Mouse (Mus musculus): ENCODE data around the gene Eipr1.
"Not testable (repeated sequence)": the region's sequence is repeated elsewhere in the genome, so short reads cannot be mapped to it uniquely, and the experiment has no call there.

The Eipr1 gene

DNA sequence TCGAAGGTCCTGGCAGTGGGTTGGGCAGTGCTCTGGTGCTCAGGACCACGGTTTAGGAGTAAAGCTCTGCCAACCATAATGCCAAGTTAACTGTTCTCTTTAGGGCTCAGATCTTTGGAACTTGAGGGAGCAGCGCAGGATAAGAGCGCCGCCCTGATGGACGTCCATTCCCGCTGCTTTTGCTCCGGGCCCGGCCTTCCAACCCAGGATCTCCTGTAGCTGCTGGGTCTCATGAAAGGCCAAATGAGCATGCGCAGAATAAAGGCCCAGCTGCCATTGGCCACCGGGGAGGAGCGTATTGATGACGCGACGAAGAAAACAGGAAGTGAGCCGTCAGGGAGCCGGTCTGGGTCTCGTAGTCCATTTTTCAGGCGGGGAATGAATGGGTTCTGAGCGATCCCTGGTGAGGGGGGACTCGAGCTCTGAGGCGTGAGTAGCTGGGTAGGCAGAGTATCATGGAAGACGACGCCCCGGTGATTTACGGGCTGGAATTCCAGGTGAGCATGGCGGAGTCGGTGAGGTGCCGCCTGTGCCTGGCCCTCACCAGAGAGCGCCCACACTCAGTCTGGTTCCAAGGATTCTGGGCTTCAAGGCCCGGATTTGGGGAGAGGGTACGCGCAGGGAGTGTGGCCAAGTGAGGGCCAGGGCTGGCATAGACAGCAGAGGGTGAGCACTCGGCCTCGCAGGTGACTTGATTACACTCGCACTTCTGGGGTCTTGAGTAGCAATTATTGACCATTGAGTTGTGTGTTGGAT lies at the start of gene Eipr1:
Gene Eipr1 (plus strand): TSS at position 296 of the 756 bp plus-strand sequence.
- DNase-seq = peak; percentile 92

DNA sequence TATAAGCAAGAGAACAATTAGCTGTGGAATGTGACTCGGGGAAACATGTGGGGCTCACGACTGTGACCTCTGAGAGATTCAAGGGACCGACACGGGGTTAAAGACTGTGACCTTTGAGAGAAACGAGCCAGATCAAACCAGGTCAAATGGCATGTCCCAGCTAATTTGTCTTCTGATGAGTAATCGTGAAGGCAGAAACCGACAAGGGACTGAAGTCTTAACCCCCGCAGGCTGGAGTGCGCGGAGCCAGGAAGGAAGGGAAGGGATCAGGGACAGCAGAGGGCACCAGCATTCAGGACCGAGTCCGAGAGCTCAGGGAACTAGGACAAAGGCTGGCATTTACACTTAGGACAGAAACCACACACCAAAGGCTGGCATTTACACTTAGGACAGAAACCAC lies 47.2 kb upstream of the Eipr1 start:
- no peak for DNase-seq

DNA sequence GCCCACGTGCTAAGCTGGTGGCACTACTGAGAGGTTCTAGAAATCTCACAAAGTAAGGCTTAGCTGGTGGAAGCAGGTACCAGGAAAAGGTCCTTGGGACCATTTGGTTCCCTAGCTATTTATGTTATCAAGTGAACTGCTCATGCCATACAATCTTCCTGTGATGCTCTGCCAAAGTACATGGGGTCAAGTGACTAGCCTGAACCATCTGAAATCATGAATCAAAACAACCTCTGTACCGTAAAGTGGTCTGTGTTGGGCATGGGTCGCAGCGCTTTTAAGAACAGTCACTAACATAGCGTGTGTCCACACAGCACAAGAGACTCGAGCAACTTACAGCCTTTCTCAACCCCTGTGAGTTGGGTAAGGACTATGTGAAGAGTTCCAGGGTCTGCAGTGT lies 46.4 kb upstream of the Eipr1 start:
- no peak for DNase-seq

DNA sequence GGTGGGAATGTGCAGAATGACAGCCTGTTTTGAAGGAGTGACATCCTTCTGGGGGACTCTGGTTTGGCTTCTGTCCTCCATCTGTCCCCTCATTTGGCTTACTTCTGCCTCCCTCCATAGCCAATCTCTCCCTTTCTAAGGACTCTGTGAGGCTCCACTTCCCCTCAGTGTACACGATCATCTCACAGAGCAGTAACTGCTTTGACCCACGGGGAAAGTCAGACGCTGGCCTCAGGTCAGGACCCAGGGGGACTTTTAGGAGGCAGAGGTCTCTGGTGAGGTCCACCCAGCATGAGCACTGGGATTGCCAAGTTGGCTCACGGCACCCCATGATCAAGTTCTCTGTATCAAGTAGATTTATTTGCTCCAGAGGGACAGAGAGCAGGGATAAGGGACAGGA lies 43.4 kb upstream of the Eipr1 start:
- no peak for DNase-seq

DNA sequence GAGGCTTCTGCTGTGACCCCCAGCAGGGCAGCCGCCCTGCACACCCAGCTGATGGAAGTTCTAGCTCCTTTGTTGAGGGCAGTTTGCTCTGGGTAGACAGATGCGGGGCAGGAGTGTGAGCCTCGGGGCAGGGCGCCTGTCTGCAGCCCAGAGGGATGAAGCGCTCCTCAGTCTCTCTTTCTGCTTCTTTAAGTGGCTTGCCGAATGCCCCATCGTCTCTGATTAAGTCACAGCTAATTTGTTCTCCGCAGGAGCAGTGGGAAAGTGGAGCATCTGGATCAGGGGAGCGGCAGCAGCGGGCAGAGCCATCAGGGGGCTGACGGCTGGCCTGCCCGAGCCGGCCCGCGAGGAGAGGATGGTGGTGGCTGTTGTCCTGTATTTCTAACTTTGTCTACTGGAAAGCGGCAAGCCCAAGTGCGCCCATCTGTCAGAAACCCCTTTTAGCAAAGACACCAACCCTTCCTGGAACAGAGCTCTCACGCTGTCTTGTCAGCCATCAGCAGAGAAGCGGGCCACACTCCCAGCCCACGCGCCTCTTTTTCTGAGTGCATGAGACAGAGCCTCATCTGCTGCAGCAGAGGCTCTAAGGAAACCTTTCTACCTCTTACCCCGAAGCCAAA lies 40.9 kb upstream of the Eipr1 start:
- DNase-seq = no peak

DNA sequence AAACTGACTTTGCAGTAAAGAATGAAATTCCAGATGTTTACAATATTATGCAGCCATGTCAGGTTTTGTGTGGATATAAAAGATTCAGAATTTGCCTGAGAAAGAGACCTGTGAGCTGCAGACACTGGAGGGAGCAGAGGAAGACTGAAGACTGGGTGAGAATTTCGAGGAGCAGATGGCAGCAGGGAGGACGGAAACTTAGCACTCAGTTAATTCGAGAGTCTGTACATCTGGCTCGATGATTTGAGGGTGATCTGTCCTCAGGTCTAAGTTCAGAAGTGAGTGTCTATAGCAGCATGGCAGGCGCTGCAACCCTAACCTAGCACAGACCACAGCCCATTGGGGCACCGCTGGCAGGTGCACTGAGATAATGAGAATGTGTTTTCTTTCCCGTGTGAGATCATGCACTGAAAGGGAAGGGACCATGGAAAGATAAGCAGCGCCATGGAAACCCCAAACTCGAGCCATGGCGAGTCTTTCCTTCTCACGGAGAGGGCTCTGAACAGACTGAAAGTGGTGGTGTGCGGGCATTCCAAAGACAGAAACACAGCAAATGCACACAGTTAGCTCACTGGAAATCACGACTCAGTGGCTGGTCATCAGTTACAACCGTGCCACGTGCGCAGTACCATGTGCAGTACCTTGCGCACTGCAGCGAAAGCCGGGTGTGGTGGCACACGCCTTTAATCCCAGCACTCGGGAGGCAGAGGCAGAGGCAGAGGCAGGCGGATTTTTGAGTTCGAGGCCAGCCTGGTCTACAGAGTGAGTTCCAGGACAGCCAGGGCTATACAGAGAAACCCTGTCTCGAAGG lies 36.6 kb upstream of the Eipr1 start:
- no peak for DNase-seq

DNA sequence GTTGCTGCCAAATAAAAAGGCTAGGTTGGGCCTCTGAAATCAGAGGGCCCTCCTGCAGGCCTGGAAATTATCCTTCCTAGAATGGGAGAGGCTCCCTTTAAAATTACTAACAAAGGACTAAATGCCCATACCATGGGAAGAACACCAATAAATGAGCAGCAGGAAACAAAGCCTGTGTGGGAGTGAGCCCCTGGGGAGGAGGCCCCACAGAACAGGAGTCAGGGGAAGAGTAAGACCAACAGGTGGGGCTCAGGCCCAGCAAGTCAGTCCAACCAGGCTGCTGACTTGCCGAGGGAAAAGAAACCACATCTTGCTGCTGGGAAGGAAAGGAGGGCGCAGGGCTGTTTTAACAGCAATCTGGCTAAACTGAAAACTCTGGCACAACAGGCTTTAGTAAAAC lies 34.5 kb upstream of the Eipr1 start:
- no peak for DNase-seq

DNA sequence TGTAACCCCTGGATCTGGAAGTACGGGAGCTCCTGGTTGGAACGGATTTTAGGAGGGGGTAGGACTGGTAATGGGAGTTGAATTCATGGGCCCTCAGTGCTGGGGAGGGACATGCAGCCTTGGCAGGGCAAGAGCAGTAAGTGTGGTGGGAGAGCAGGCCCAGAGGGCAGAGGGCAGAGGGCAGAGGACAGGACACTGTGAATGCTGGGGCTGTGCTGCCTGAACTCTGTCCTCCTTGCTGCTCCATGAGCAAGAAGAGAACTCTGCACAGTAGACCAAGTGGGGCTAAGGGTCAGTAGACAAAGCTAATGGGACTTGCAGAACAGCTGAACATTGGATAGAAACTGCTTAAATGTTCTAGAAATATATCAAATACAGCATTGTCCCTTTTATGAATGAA lies 33.5 kb upstream of the Eipr1 start:
- DNase-seq = no peak

DNA sequence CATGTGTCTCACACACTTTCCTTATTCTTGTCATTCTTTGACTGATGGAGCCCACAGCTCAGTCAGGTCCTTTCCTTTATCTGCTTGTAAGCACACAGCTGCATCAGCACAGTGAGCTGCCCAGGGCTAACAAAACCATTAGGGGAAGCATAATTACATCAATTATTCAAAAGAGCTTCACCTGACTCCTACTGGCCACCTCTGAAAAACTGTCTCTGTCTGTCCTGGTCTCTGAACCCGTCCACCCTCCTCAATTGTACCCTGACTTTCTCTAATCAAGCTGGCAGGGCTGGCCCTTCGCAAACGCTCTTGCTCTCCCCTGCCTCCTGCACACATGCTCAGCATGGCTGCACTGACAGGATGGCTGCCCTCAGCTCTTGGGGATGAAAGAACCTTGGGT lies 27.2 kb upstream of the Eipr1 start:
- no peak for DNase-seq

DNA sequence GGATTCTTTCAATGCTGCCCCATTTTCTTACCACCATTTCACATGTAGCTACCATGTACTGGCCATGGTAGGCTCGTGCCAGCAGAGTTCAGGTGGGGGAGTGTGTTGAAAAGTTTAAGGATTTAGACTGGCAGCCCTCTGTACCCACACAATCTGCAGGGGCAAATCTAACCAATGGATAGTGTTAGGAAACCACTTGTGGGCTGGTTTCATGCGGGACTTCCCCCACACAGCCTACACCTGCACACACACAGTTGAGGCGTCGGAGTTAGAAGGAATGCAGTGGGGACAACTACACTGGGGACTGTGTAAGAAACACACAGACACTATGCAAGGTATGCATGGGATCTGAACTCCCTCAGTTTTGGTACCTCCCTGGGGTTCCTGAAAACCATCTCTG lies 25.4 kb upstream of the Eipr1 start:
- DNase-seq = no peak

DNA sequence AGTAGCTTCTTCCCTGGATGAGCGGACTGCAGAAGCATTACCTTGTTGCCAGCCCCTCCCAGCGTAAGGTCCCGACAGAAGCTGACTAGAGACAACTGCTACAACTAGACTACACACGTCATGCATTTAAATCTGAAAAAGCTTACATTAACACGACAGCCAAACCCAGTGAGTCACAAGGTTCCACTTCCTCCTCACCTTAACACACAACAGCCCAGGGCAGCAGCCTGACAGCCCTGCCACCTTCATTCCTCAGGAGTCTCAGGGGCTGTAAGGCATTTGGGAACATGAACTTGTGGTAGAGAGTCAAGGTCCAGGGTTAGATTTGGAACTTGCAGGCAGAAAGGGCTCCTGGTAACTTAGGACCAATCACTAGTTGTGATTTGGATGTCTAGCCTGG lies 24.5 kb upstream of the Eipr1 start:
- no peak for DNase-seq

DNA sequence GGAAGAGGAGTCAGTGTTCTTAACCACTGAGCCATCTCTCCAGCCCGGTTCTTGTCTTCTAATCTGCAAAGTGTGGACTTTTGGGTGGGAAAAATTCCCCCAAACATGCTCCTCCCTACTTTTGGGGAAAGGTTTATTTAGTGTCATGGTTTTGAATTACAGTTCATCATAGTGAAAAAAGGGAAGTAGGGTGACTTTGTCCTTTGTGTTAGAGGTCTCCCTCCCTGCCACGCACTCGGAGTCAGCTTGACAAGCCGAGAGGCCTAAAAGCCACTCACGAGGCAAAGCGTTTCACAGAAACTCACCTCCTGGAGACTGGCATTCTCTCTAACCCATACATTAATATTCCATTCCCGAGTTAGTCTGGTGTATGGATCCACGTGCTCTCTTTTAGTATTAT lies 19.0 kb upstream of the Eipr1 start:
- no peak for DNase-seq

DNA sequence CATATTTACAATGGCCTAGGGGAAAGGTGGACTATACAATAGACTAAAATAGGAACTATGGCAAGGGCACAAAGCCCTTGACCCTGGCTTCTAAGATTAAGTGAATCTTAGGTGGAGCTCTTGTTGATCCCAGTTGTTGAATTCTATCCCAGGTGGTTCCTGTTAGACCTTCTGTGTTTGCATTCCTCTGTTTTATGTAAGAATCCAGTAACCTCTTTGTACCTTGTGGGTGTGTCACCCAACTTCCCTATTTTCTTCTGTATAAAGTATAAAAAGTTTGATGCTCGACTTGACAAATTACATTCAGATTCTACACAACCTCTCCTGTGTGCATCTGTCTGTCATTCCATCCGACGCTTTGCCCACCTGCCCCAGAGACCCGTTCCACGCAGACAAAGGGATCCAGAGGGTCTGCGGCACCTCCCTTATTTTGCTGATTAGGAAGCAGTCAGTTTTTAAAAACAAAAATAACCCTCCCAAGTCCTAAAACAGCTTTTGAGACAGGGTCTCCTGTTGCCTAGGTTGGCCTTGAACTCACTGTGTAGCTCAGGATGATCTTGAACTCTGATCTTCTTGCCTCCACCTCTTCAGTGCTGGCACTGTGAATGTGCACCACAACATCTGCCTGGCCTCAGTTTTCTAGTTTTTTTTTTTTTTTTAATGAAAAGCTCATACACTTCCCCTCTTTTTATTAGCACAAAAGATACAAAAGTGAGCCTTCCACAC lies 17.9 kb upstream of the Eipr1 start:
- not testable (repeated sequence) for DNase-seq

DNA sequence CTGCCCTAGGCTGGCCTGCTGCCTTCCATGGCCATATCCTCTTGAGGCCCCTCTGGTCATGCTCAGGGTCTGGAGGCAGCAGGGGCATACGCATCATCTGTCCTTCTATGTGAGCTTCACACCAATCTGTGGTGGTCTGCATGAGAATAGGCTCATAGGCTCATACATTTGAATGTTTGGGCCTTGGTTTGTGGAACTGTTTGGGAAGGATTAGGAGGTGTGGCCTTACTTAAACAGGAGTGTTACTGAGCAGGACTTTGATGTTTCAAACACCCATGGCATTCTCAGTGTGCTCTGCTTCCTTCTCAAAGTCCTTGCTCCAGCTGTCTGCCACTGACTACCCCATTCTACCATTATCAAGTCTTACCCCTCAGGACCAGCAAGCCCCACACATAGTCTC lies 17.3 kb upstream of the Eipr1 start:
- no peak for DNase-seq

DNA sequence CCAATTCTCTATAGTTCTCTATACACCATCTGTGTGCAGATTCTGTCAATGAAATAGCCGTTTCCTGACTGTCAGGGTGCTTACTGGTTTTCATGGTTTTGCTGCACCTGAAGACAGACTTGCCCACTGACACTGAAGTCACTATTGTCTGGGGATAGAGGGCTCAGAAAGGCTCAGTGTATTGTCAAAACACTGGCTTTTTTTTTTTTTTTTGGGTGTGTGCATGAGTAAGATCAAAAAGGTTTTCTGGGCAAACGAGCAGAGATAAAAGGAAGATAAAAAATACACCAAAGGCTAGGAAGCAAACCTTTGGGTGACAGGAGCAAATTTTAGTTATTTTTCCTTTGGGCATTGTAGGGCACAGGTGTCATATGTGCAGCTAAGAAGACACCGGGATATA lies 16.3 kb upstream of the Eipr1 start:
- no peak for DNase-seq

DNA sequence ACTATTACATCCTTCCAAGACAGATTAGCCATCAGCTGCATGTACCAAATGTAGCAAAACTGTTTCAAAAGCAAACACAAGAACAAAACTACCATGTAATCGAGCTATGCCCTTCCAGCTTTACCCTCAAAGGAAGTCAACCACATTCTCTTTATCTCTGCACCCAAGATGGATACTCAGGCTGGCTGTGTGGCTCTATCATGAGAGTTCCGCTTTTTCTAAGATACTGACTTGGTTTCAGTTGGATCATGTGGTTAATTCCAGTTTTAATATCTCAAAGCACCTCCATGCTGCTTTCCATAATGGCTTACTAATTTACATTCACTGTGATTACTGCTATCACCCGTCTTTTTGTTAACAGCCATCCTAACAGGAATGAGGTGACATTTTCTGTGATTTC lies 8.3 kb upstream of the Eipr1 start:
- no peak for DNase-seq

DNA sequence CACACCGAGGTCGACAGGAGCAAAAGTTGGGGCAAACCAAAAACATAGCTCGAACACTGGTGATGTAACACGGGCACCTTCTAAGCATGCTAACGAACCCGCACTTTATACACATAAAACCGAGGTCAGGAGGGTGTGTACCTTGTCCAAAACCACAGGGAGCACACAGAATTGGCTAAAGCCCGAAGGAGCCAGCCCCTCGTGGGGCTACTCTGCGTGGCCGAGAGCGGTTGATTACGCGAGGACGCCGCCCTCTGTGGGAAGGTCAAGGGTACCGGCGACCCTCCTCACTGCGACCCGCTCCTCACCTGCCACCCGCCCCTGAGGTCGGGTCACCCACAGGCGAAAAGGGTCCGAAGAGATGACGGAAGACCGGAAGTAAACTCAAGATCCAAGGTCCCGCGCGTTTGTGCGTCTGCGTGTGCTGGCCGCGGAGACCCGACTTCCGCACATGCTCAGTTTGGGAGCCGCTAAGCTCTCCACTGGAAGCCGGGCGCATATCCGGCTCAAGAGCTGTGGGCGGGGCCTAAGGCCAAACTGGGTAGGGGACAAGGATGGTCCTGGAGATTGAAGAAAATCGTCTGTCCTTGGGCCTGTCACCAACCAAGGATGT lies 1.5 kb upstream of the Eipr1 start, which contains the start of gene Trappc12:
Gene Trappc12 (minus strand): TSS at position 452 of the 613 bp plus-strand sequence.
- DNase-seq = peak; percentile 93

DNA sequence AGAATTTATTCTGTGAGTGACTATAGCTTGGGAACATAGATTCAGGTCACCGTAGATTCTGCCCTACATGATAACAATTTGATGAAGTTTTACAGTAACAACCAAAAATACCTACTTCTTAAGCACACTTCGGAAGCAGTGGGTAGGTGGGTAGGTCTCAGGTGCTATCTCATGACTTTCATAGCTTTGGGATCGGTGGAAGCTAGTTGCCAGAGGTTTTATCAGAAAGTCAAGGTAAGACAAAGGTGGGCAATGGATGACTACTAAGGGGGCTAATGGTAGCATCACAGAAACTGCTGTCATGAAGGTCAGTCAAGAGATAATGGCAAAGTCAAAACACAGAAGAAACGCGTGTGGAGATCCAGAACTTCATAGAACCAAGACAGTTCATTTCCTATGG lies 727 bp upstream of the Eipr1 start:
- no peak for DNase-seq

DNA sequence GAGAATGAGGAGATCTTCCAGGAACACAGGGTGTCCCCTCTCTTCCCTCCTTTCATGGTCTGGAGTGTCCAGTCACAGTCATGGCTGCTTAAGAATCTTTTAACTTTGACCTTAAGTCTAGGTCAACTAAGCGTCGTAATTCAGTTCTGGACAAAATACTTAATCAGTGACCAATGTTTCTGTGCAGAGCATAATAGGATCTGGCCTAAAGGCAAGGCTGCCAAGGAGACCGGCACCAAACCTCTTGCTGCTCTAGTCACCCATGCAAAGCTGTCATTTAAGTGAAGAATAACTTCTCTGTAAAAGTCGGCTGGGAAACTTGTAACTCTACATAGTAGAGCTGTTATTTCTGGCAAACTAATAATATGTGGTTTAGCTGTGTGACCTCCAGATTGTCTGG lies 4.4 kb downstream of the Eipr1 start:
- DNase-seq = no peak

DNA sequence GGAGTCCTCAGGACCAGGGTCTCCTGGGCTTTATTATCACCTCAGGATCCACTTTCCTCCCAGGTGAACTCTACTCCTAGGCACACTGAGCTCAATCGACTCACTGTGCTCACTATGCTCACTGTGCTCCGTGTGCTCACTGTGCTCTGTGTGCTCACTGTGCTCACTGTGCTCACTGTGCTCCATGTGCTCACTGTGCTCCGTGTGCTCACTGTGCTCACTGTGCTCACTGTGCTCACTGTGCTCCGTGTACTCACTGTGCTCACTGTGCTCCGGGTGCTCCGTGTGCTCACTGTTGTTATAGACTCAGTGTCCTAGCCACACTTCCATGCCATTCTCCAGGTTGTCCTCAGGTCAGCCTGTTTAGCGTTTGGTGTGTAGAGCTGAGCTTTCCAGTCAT lies 18.4 kb downstream of the Eipr1 start:
- DNase-seq = no peak

DNA sequence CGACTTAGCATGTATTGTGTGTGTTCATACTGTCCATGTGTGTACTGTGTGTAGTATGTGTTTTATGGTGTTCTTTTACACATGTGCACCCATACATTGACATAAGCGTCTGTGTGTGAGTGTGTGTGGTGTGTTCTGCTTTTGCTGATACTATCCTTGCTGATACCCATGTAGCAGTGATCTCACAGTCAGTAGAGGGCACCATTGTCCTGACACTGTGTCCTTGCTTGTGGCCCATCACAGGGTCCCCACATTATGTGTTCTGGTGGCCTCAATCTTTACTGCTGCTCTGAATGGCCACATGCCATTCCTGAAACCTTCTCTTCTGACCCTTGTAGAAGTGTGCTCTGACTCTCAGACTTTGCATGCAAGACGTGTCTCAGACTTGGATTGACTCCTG lies 22.2 kb downstream of the Eipr1 start:
- DNase-seq = no peak

DNA sequence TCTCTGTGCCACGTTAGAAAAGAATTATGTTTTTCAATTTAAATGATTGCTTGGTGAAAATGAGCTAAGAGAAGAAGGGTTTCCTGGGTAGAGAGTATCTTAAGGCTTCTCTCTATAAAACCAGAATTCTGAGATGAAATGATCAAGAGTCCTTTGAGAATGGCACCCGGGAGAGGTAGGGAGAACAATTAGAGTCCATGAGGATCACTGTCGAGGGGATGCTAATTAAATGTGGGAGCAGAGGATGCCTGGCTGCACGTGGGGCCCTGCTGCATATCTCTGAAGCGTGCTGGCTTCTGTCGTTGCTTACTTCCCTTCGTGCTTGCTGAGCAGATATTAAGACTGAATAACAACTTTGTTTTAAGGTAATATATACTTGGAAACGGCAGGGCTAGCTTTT lies 23.5 kb downstream of the Eipr1 start:
- DNase-seq = no peak

DNA sequence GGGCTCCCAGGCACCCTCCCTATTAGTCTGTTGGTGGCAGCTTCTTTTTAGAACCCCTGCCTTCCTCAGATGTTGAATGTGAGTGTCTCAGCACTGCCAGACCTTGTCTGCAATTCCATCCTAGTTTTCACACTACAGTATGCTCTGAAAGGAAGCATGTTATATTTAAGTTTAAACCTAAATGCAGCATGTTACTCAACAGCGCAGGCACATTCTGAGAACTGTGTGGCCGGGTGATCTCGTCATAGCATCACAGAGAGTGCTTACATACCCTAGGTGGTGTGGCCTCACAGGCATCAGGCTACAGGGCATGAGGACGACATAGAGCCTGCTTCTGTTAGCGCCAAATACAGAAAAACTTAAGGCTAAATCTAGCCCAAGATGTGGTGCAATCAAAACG lies 24.0 kb downstream of the Eipr1 start:
- DNase-seq = no peak

Data from liver (tissue).